In genomic region chr9:62858266-62859019, GRCm38 (mm10) we compare ENCODE assay signal across 10 mouse cellular contexts. TPM values are rescaled to one million over a fixed set of nuclear protein-coding genes. Genes with fewer than 3 reads are reported as not detected.
DNase-seq lines count a peak whose midpoint lies in the region; ATAC-seq lines count a peak whose summit lies in the region.
"Had no signal": no experiment of that assay in that cellular context is flagged by ENCODE, and none has a peak within 500 bp of the region (broad histone marks: within the 10 kb centered on the region; RNA-seq: fewer than 3 reads in every experiment).

No protein-coding gene starts in this region.

- 50% methylated on average over 8 of the region's 8 CpGs for WGBS in lung, embryonic 15.5 days
- 39% methylated on average over 8 of the region's 8 CpGs for WGBS in embryonic facial prominence, embryonic 11.5 days
- 24% methylated on average over 8 of the region's 8 CpGs for WGBS in kidney, embryonic 14.5 days

- H3K27ac ChIP-seq in lung, embryonic 15.5 days: peak overlapping the region; percentile 70
- no peak overlapping the region for H3K27ac ChIP-seq in embryonic facial prominence, embryonic 11.5 days (replicated peaks; ENCODE audit: low read depth, low read length)
- H3K27ac ChIP-seq in kidney, embryonic 14.5 days (ENCODE audit: low read depth, low read length): peak overlapping the region; percentile 93

- no peaks in the 10 kb centered on the region for H3K36me3 ChIP-seq in lung, embryonic 15.5 days
- no peaks in the 10 kb centered on the region for H3K36me3 ChIP-seq in embryonic facial prominence, embryonic 11.5 days (replicated peaks; ENCODE audit: control insufficient read depth, insufficient read depth, low read depth, low read length)
- no peaks in the 10 kb centered on the region for H3K36me3 ChIP-seq in kidney, embryonic 14.5 days (ENCODE audit: control insufficient read depth, insufficient read depth, low read length)

- no peaks in the 10 kb centered on the region for H3K9me3 ChIP-seq in lung, embryonic 15.5 days
- no peaks in the 10 kb centered on the region for H3K9me3 ChIP-seq in embryonic facial prominence, embryonic 11.5 days (replicated peaks; ENCODE audit: control insufficient read depth, low read length)
- H3K9me3 ChIP-seq in kidney, embryonic 14.5 days (ENCODE audit: control insufficient read depth, low read length): no peaks in the 10 kb centered on the region
- H3K9me3 ChIP-seq: megakaryocyte, embryonic 14.5 days had no signal

- peak overlapping the region; percentile 25; the same call in 1 of the 2 replicates for H3K9ac ChIP-seq in lung, embryonic 15.5 days
- no peak overlapping the region for H3K9ac ChIP-seq in embryonic facial prominence, embryonic 11.5 days (replicated peaks; ENCODE audit: low read length)
- H3K9ac ChIP-seq in kidney, embryonic 14.5 days (ENCODE audit: low read depth, low read length): peak overlapping the region; percentile 32

- peak overlapping the region; percentile 21 for H3K4me3 ChIP-seq in lung, embryonic 15.5 days
- H3K4me3 ChIP-seq in embryonic facial prominence, embryonic 11.5 days (ENCODE audit: low read depth, low read length): no peak overlapping the region
- peak overlapping the region; percentile 22; the same call in 1 of the 2 replicates for H3K4me3 ChIP-seq in kidney, embryonic 14.5 days (ENCODE audit: low read length)
- H3K4me3 ChIP-seq: megakaryocyte, embryonic 14.5 days had no signal

- no peak for DNase-seq in lung, postnatal 14 days
- peak; percentile 33 for DNase-seq in embryonic facial prominence, embryonic 11.5 days (ENCODE audit: low spot score)
- DNase-seq in retina, embryonic 14.5 days (ENCODE audit: low spot score): peak; percentile 17
- DNase-seq in layer of hippocampus, adult 9-10 months (ENCODE audit: low spot score): no peak
- DNase-seq: cerebellum, adult 2 months had no signal

- H3K4me2 ChIP-seq in lung, embryonic 15.5 days: peak overlapping the region; percentile 50
- no peak overlapping the region; the same call in none of the 2 replicates for H3K4me2 ChIP-seq in embryonic facial prominence, embryonic 11.5 days (ENCODE audit: low read depth, low read length)
- H3K4me2 ChIP-seq in kidney, embryonic 14.5 days (replicated peaks; ENCODE audit: low read depth, low read length): peak overlapping the region; percentile 41

- H3K27me3 ChIP-seq in lung, embryonic 15.5 days: no peaks in the 10 kb centered on the region
- H3K27me3 ChIP-seq in embryonic facial prominence, embryonic 11.5 days (ENCODE audit: control insufficient read depth, insufficient read depth, low read length): no peaks in the 10 kb centered on the region
- no peaks in the 10 kb centered on the region for H3K27me3 ChIP-seq in kidney, embryonic 14.5 days (ENCODE audit: control insufficient read depth, insufficient read depth, low read length)

- no peak for ATAC-seq in lung, embryonic 15.5 days (ENCODE audit: borderline replicate concordance, extremely low read depth, low FRiP score, low TSS enrichment)
- no peak for ATAC-seq in embryonic facial prominence, embryonic 11.5 days (replicated peaks; ENCODE audit: insufficient number of reproducible peaks, low FRiP score, low TSS enrichment, low read depth)
- peak; percentile 36 for ATAC-seq in kidney, embryonic 14.5 days (ENCODE audit: low FRiP score, low TSS enrichment)
- no peak for ATAC-seq in granulocyte monocyte progenitor cell, adult 5-6 weeks (replicated peaks; ENCODE audit: poor library complexity, severe bottlenecking)
- ATAC-seq in cerebellum, adult (ENCODE audit: insufficient number of reproducible peaks, low FRiP score, low TSS enrichment): no peak

- peaks cover 39% of the 10 kb centered on the region for H3K4me1 ChIP-seq in lung, embryonic 15.5 days
- peaks cover 7% of the 10 kb centered on the region for H3K4me1 ChIP-seq in embryonic facial prominence, embryonic 11.5 days (ENCODE audit: control insufficient read depth, insufficient read depth, low read length)
- H3K4me1 ChIP-seq in kidney, embryonic 14.5 days (ENCODE audit: control insufficient read depth, insufficient read depth, low read length): peaks cover 37% of the 10 kb centered on the region

RNA-seq across cellular contexts. Expression of gene Calml4, which starts 0.6 kb away (rescaled TPM):
- polyA plus RNA-seq in lung, embryonic 15.5 days (2015; fragmentation: Nextera tagmentation; extraction: Ambion mirVana): 11.8 and 12.8 TPM in 2 replicates
- polyA plus RNA-seq in embryonic facial prominence, embryonic 11.5 days (2014; fragmentation: Nextera tagmentation; extraction: Ambion mirVana): 0.88 and 1.2 TPM in 2 replicates
- 59.7 and 72.0 TPM in 2 replicates for polyA plus RNA-seq in kidney, embryonic 14.5 days (2014; fragmentation: Nextera tagmentation; extraction: Ambion mirVana)
- 1.1 and 6.9 TPM in 2 replicates for total RNA-seq in granulocyte monocyte progenitor cell, adult 5-6 weeks (2014; fragmentation: Nextera tagmentation)
- 0.13 and 2.3 TPM in 2 replicates for total RNA-seq in granulocyte monocyte progenitor cell, adult 5-6 weeks (2017)

RNA-seq across cellular contexts. Expression of gene Cln6, which starts 19.9 kb away (rescaled TPM):
- 19.6 and 22.4 TPM in 2 replicates for polyA plus RNA-seq in lung, embryonic 15.5 days (2015; fragmentation: Nextera tagmentation; extraction: Ambion mirVana)
- 9.2 and 10.5 TPM in 2 replicates for polyA plus RNA-seq in embryonic facial prominence, embryonic 11.5 days (2014; fragmentation: Nextera tagmentation; extraction: Ambion mirVana)
- polyA plus RNA-seq in kidney, embryonic 14.5 days (2014; fragmentation: Nextera tagmentation; extraction: Ambion mirVana): 21.7 and 28.2 TPM in 2 replicates
- 61.8 and 79.0 TPM in 2 replicates for total RNA-seq in granulocyte monocyte progenitor cell, adult 5-6 weeks (2014; fragmentation: Nextera tagmentation)
- total RNA-seq in granulocyte monocyte progenitor cell, adult 5-6 weeks (2017): 17.0 and 20.7 TPM in 2 replicates

RNA-seq across cellular contexts. Expression of gene Fem1b, which starts 46.7 kb away (rescaled TPM):
- polyA plus RNA-seq in lung, embryonic 15.5 days (2015; fragmentation: Nextera tagmentation; extraction: Ambion mirVana): 20.8 and 21.7 TPM in 2 replicates
- 38.4 and 41.1 TPM in 2 replicates for polyA plus RNA-seq in embryonic facial prominence, embryonic 11.5 days (2014; fragmentation: Nextera tagmentation; extraction: Ambion mirVana)
- polyA plus RNA-seq in kidney, embryonic 14.5 days (2014; fragmentation: Nextera tagmentation; extraction: Ambion mirVana): 20.8 and 38.2 TPM in 2 replicates
- total RNA-seq in granulocyte monocyte progenitor cell, adult 5-6 weeks (2014; fragmentation: Nextera tagmentation): 22.2 and 27.5 TPM in 2 replicates
- total RNA-seq in granulocyte monocyte progenitor cell, adult 5-6 weeks (2017): 43.9 and 53.9 TPM in 2 replicates

Comparison
In these comparisons a context has a peak if more than half of its experiments do, and no peak if none do; other contexts are left out.
1. DNase-seq: peak in embryonic facial prominence, embryonic 11.5 days (single experiment) and retina, embryonic 14.5 days (single experiment); none in lung, postnatal 14 days (single experiment) and layer of hippocampus, adult 9-10 months (single experiment).